Mouse (Mus musculus) cerebellum, postnatal 25 days (tissue): ENCODE results near the gene Folr2.

Experiments
- DNase-seq, 2 experiments: peaks; one replicate each; pipeline ENCODE4 v3.0.0; 2021; ENCODE audit warnings: mixed read lengths in 2 of 2

The Folr2 gene

DNA sequence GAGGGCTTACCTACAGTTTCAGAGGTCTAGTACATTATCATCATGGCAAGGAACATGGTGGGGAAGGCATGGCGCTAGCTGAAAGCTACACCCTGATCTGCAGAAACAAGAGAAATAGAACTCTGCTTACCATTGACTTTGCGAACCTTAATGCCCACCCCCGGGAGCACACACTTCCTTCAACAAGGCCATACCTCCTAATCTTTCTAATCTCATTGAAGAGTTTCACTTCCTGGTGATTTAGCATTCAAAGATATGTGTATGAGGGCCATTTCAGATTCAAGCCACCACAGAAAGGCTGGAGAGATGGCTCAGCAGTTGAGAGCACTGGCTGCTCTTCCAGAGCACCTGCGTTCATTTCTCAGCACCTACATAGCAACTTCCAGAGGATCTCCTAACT, at the start of gene Folr2:
Gene Folr2 (minus strand): TSS at position 101 of the 400 bp plus-strand sequence.
- no peak for DNase-seq

DNA sequence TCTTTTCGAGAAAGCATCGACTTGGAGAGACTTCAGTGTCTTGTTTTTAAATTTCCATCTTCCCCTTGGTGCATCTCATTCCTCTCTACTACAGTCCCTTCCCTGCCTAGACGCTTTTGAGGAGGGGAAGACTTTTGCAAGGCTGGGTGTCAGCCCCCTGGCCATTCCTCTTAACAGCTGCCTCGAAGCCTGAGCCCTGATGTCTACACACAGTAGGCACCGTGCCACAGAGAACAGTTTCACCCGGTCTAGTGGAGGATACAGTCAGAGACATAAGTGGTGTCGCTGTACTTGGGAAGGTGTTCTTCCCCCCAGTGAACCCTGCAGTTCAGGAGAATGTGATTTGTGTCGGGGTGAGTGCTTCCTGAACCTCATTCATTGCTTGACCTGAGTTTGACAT, 49.7 kb upstream of the Folr2 start:
- DNase-seq = peak in 1 of 2 experiments; percentile 23

GRCm38 (mm10) chr7:101906287-101906681, 49.3 kb upstream of the Folr2 start, which contains the start of gene Tomt:
Gene Tomt (minus strand): TSS chr7:101906359.
- DNase-seq = no peak

DNA sequence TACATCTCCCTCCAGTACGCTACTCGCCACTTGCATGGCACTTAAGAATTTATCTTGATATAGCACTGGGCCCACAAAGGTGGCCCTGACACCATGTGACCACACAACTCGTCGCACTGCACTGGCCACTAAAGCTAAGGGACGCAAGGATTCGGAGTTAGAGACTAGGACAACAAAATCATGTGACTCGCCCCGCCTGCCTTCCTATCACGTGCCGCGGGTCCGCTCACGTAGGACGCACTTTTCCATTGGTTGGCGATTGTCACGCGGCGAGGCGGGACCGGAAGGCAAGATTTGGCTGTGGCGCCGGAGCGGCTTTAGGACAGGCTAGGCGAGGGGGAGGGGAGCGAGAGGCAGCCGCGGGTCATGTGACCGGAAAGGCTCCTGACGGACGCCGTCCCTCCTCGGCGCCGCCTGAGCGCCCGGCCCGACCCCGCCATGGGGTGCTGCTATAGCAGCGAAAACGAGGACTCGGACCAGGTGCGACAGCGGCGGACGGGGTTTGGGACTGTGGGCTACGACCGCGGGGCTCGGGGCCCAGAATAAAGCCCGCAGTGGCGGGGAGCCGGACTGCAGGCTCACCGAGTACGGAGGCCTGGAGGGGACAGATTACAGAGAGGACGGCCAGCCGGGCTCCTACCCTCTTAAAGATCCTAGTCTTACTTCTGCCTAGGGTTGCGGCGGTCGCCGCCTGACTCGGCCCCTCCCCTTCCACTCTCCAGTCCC, 48.7 kb upstream of the Folr2 start, which contains the start of gene Lamtor1:
Gene Lamtor1 (plus strand): TSS at position 344 of the 726 bp plus-strand sequence.
- peak; percentile 99 to 100 for DNase-seq

DNA sequence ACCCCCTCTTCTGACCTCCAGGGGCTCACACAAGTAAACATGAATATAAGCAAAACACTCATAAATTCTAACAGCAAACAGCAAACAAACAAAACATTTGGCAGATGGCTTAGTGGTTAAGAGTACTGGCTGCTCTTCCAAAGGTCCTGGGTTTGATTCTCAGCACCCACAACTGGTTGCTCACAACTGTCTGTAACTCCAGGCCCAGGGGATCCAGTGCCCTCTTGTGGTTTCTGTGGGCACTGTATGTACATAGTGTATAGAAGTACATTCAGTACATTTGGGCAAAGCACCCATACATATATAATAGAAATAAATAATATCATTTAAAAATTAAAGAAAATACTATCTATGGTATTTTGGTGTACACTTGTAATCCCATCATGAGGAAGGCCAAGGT, 45.9 kb upstream of the Folr2 start:
- DNase-seq = no peak

GRCm38 (mm10) chr7:101901969-101902368, 45.0 kb upstream of the Folr2 start:
- no peak for DNase-seq

GRCm38 (mm10) chr7:101900331-101901097, 43.5 kb upstream of the Folr2 start:
- DNase-seq = no peak

- DNase-seq = peak; percentile 96
Observed at GRCm38 (mm10) chr7:101896104-101897066, 39.4 kb upstream of the Folr2 start.

DNA sequence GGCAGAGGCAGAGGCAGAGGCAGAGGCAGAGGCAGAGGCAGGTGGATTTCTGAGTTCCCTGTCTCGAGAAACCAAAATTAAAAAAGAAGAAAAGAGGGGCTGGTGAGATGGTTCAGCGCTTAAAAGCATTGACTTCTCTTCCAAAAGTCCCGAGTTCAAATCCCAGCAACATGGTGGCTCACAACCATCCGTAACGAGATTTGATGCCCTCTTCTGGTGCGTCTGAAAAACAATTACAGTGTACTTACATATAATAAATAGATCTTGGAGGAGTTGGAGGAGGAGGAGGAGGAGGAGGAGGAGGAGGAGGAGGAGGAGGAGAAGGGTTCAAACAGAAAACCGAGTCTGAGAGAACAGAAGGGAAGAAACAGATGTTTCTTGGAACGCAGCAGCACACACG, 38.7 kb upstream of the Folr2 start:
- peak in 1 of 2 experiments; percentile 26 for DNase-seq

DNA sequence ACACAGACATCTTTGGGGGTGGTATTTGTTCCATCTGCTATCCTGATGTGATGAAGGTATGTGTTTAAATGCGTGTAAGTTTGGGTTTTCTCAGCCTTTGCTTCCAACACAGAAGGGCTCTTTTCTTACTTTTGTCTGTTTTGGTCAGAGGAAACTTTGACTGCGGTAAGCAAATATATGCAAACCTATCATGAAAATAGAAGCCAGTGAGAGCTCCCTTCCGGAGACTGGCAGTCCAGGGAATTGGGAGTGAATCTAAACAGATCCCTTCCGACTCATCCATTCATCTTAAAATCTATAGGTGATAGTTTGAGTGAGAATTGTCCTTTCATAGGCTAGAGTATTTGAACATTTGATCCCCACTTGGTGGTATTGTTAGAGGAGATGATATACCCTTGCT, 31.5 kb upstream of the Folr2 start:
- DNase-seq = no peak

DNA sequence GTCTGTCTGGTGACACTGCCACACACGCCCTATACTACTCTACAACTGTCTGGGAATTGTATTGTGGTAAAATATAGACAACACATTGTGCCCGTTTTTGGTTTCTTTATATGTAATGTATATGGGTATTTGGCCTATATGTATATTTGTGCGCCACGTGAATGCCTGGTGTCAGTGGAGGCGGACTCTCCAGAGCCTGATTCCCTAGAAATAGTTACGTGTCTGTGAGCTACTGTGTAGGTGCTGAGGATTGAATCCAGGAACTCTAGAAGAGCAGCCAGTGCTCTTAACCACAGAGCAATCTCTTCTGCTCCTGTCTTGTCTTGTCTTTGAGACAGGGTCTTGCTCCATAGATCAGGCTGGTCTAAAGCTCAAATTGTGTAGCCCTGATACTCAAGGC, 29.3 kb upstream of the Folr2 start:
- no peak for DNase-seq

- no peak for DNase-seq
Observed at GRCm38 (mm10) chr7:101884160-101884559, 27.2 kb upstream of the Folr2 start.

GRCm38 (mm10) chr7:101882413-101883154, 25.6 kb upstream of the Folr2 start:
- DNase-seq = no peak

DNA sequence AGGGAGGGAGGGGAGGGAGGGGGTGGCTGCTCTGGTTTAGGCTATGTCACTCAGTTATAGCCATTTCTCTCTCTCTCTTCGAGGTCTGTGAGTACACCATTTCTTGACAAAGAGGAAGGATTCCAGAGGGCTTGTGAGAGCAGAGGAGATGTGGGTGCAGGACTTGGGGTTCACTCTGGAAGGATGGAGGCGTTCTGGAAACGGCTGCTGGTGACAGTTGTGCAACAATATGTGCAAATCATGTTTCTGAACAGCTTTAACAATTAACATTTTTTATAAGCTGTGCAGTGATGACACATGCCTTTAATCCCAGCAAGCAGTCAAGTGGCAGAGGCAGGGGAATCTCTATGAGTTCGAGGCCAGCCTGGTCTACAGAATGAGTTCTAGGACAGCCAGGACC, 23.9 kb upstream of the Folr2 start:
- DNase-seq = no peak

GRCm38 (mm10) chr7:101875978-101876377, 19.0 kb upstream of the Folr2 start:
- no peak for DNase-seq

- no peak for DNase-seq
Observed at GRCm38 (mm10) chr7:101871296-101871695, 14.3 kb upstream of the Folr2 start.

DNA sequence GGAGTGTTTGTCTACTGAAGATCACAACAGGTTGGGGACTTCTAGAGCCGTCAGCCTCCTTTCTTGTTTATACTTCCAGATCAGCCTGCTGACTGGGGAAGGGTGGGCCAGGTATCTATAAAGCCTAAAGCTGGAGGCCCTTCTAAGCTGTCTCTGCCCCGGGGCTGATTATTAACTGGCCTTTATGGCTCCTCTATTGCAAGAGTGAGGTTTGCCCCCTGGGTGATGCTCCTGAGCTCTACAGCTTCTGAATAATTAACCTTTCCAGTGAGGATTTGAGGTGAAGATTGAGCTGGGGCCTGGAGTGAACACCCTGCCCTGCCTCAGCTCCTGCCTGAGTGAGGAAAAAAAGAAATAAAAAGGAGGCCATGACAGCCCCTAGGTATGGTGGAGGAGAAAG, 13.6 kb upstream of the Folr2 start, which contains the start of gene Folr1:
Gene Folr1 (minus strand): TSS at position 160 of the 400 bp plus-strand sequence.
- DNase-seq = no peak

DNA sequence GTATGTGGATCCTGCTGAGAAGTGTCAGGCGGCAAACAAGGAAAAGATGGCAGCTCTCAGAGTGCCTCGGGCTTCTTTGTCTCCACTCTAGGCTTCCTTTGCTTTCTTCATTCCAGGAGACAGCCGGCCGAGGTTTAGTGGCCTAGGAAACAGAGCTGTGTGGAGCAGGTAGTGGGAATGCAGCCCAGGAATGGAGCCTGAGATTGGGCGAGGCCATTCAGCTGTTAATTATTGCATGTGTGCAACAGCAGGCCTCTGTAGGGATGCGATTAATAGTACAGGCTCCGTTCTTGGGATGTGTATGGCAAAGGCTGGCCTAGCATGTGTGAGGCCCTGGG, 12.1 kb upstream of the Folr2 start:
- DNase-seq = no peak

DNA sequence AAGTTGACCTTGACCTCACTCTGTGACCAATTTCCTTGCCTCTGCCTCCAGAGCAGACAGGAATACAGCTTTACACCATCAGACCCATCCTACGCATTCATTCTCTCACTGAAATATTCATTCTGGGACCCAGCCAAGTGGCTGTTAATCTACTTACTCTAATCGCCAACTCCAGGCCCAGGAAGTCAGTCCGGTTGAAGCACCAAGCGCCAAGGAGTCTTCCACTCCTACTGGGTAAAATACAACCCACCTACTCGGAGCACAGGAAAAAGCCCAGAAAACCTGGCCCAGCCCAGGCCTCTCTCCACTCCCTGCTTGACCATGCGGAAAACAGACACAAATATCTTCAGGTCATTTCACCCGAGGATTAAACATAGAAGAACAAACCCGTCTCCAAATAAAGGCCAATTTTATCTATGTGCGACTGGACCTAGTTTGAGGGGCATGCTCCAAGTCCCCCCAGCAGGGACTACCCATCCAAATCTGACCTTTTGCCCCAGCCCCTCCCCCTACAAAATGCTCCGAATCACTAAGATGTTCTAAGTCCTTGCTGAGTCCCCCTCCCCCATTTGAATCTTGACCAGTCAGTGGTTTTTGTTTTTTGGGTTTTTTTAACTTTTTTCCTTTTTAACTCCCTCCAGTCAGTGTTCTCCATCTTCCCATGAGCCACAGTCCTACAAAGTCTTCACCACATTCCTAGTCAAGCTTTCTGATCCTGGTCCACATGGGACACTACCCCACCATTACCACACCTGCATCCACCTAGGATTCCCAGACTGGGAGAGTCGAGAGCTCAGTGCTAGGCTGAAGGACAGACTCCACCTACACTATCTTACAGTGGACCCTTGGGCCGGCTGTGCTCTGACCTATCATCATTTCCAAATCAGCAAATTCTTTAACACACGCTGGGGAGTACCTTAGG, 11.5 kb upstream of the Folr2 start:
- DNase-seq = no peak

DNA sequence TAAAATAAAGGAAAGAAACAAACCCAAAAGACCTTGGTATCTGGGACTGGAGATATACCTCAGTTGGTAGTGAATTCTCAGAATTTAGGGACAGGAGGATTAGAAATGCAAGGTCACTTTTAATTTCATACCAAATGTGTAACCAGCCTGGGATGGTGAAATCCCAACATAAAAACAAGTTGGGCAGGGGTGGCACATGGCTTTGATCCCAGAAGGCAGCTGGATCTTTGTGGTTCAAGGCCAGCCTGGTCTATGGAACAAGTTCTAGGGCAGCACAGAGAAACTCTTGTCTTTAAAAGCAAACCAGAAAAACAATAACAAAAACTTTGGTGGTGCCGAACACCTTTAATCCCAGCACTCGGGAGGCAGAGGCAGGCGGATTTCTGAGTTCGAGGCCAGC, 10.5 kb upstream of the Folr2 start:
- DNase-seq = no peak
